Mouse (Mus musculus) MEL (cell line): ENCODE data around the gene Slc26a9.

Experiments
- CTCF ChIP-seq, 3 experiments: IDR thresholded peaks in 2 of 3; conservative IDR thresholded peaks in 1 of 3; 2 replicates each; pipeline ENCODE4 v1.5.1; 2011 to 2012; ENCODE audit warnings: low read length in 3 of 3, low read depth in 2 of 3, mild to moderate bottlenecking in 2 of 3, improper control_type of control experiment in 1 of 3, inconsistent platforms in 1 of 3, mixed read lengths in 1 of 3, moderate library complexity in 1 of 3; ENCODE audit not compliant: control insufficient read depth in 1 of 3, insufficient read depth in 1 of 3, poor library complexity in 1 of 3, severe bottlenecking in 1 of 3
- E2F4 ChIP-seq: IDR thresholded peaks from 2 replicates; pipeline ENCODE4 v1.6.1; 2011; ENCODE audit warnings: low read depth, low read length, improper control_type of control experiment, borderline replicate concordance
- HCFC1 ChIP-seq: IDR thresholded peaks from 2 replicates; pipeline ENCODE4 v1.6.1; 2012; ENCODE audit warnings: low read depth, mild to moderate bottlenecking, inconsistent platforms, low read length, improper control_type of control experiment, moderate library complexity
- MAX ChIP-seq: IDR thresholded peaks from 2 replicates; pipeline ENCODE4 v1.6.1; 2011; ENCODE audit warnings: low read length, improper control_type of control experiment

DNA sequence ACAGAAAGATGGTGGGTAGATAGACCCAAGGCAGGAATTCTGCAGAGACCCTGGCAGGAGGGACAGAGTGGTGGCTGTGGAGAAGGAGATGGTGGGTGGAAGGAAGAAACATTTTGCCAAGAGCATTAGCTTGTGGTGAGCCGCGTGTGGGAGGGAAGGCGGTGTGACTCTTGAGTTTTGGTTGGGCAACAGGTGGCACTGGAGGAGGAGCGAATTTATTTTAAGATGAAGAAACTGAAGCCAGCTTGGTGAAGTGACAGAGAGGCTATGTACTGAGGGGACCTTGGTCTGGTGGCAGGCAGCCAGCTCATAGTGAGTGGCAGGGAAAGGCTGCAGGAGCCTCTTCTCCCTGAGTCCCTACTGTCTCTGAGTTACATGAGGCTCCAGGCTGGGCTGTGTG is 11.1 kb downstream of the Slc26a9 start:
- no peak for TF ChIP-seq CTCF (IDR thresholded peaks at IDR 0.05 in 2 of 3, conservative IDR thresholded peaks at IDR 0.05 in 1 of 3; ENCODE audit: control insufficient read depth in 1 of 3, insufficient read depth in 1 of 3, low read depth in 2 of 3, low read length in 3 of 3, poor library complexity in 1 of 3, severe bottlenecking in 1 of 3)
- TF ChIP-seq E2F4 = no peak
- TF ChIP-seq HCFC1 = no peak
- no peak for TF ChIP-seq MAX
